Mouse (Mus musculus) liver, embryonic 15.5 days (tissue): ENCODE data around the gene Twsg1. TPM values are rescaled to one million over a fixed set of nuclear protein-coding genes. Genes with fewer than 3 reads are reported as not detected.

ENCODE experiments used
- ATAC-seq: fragments of 200-750 bp; cut with Nextera tagmentation; 2 replicates; pipeline ENCODE4 v1.8.0; 2017; ENCODE audit warnings: moderate number of reproducible peaks, mild to moderate bottlenecking, moderate library complexity; ENCODE audit not compliant: insufficient read depth
- H3K27ac ChIP-seq: fragments of 300-500 bp; sonication (generic); replicated peaks from 2 replicates; pipeline ENCODE4 v1.5.1; 2015; ENCODE audit warnings: mild to moderate bottlenecking, inconsistent platforms
- H3K27me3 ChIP-seq: fragments of 300-500 bp; sonication (generic); 2 replicates; pipeline ENCODE4 v1.6.1; 2015; ENCODE audit warnings: mild to moderate bottlenecking, inconsistent platforms
- H3K36me3 ChIP-seq: fragments of 300-500 bp; sonication (generic); replicated peaks from 2 replicates; pipeline ENCODE4 v1.6.1; 2015; ENCODE audit warnings: moderate library complexity, mild to moderate bottlenecking, inconsistent platforms
- H3K4me1 ChIP-seq: fragments of 300-500 bp; sonication (generic); replicated peaks from 2 replicates; pipeline ENCODE4 v1.6.1; 2015; ENCODE audit warnings: inconsistent platforms
- H3K4me2 ChIP-seq: fragments of 300-500 bp; sonication (generic); 2 replicates; pipeline ENCODE4 v1.6.1; 2015; ENCODE audit warnings: moderate library complexity, mild to moderate bottlenecking, inconsistent platforms
- H3K4me3 ChIP-seq: fragments of 300-500 bp; sonication (generic); replicated peaks from 2 replicates; pipeline ENCODE4 v1.5.1; 2015; ENCODE audit warnings: mild to moderate bottlenecking, inconsistent platforms
- H3K9ac ChIP-seq: fragments of 300-500 bp; sonication (generic); 2 replicates; pipeline ENCODE4 v1.6.1; 2015; ENCODE audit warnings: moderate library complexity, mild to moderate bottlenecking, inconsistent platforms
- H3K9me3 ChIP-seq: fragments of 300-500 bp; sonication (generic); replicated peaks from 2 replicates; pipeline ENCODE4 v1.6.1; 2016; ENCODE audit warnings: inconsistent platforms
- WGBS: fragments of 180-500 bp; shearing (Covaris S2); methylation state at CpG from one replicate; pipeline ENCODE4 v1.1.7; 2015; ENCODE audit warnings: mixed read lengths; ENCODE audit not compliant: insufficient replicate concordance; 5-methylcytosine and 5-hydroxymethylcytosine counted together
- polyA plus RNA-seq: library from polyadenylated mRNA; unstranded; fragments of >200 nt; fragmentation: Nextera tagmentation; extraction: Ambion mirVana; gene quantifications from 2 replicates; pipeline ENCODE4 v1.2.1, GENCODE M21; 2015

Twsg1 gene
- polyA plus RNA-seq, 1 experiment from 2014 or later: 16.1 TPM

- Histone ChIP-seq H3K9me3 (no peaks in the 10 kb centered on the region), H3K4me1 (peaks cover 39% of the 10 kb centered on the region), H3K27me3 (no peaks in the 10 kb centered on the region), H3K36me3 (no peaks in the 10 kb centered on the region), H3K27ac (peak within 1 kb of the TSS; percentile 97), H3K4me2 (peak within 1 kb of the TSS; percentile 82), H3K9ac (peak within 1 kb of the TSS; percentile 95), H3K4me3 (peak within 1 kb of the TSS; percentile 98)
- ATAC-seq: no peak
- WGBS: 3% methylated on average over 14 of the region's 14 CpGs
Observed at GRCm38 (mm10) chr17:65885697-65886529, 65.1 kb downstream of the Twsg1 start, which contains the start of gene Ralbp1. Ralbp1 (minus strand) TSS chr17:65885798.

DNA sequence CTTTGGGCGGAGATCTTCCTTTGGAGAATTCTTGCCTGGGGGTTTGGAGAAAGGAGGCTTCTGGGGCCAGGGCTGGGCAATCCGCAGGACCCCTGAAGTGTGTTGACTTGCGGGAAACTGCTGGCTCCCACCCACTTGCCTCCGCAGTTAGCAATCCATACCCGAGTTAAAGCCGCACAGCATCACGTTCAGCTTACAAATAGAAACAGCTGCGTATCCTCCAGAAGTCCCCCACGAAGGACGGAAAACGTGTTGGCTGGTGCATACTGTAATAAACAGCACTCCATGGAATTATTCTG, 65.7 kb downstream of the Twsg1 start:
- Histone ChIP-seq H3K9me3 (no peaks in the 10 kb centered on the region), H3K4me3 (peak overlapping the region; percentile 98), H3K36me3 (no peaks in the 10 kb centered on the region), H3K4me2 (peak overlapping the region; percentile 82), H3K27ac (peak overlapping the region; percentile 97), H3K27me3 (no peaks in the 10 kb centered on the region), H3K9ac (peak overlapping the region; percentile 75), H3K4me1 (peaks cover 42% of the 10 kb centered on the region)
- no peak for ATAC-seq
- WGBS: under 1% methylated on average over 11 of the region's 11 CpGs

- Histone ChIP-seq H3K9ac (peak overlapping the region; percentile 95), H3K27me3 (no peaks in the 10 kb centered on the region), H3K4me2 (peak overlapping the region; percentile 82), H3K27ac (peak overlapping the region; percentile 97), H3K9me3 (no peaks in the 10 kb centered on the region), H3K4me1 (peaks cover 42% of the 10 kb centered on the region), H3K36me3 (no peaks in the 10 kb centered on the region), H3K4me3 (peak overlapping the region; percentile 98)
- peak; percentile 98 for ATAC-seq
- WGBS: under 1% methylated on average over 66 of the region's 67 CpGs
Observed at GRCm38 (mm10) chr17:65884691-65885397, 66.2 kb downstream of the Twsg1 start.

DNA sequence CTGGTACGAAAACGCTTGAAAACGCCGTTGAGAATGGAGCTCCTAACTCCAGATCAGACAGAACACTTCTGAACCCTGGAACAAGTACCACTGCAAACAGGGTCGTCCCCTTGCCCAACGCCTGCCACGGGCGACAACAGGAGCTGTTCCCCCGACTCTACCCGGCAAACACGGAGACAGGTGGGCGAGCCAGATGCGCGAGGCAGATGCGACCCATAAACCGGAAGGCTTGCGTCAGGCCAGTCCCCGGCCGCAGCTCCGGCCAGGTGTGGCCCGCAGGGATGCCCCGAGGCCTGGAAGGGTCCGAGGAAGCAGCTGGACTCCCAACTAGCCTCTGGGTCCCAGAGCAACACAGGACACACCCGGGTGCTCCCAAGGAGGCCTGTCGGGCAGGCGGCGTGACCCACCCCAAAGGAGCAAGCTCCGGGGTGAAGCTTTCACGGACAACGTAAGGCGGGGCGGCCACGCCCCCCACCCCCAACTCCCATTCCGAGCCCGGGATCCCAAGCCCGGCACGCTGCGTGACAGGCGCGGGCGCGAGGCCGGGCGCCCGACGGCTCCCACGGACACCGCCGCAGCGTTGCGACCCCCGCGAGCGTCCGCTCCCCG, 66.9 kb downstream of the Twsg1 start:
- Histone ChIP-seq H3K27ac (peak overlapping the region; percentile 97), H3K27me3 (no peaks in the 10 kb centered on the region), H3K4me3 (peak overlapping the region; percentile 98), H3K9ac (peak overlapping the region; percentile 95), H3K9me3 (no peaks in the 10 kb centered on the region), H3K4me1 (peaks cover 45% of the 10 kb centered on the region), H3K4me2 (peak overlapping the region; percentile 82), H3K36me3 (no peaks in the 10 kb centered on the region)
- under 1% methylated on average over 38 of the region's 56 CpGs for WGBS
- peak; percentile 17 for ATAC-seq

- Histone ChIP-seq H3K9ac (no peak overlapping the region), H3K9me3 (no peaks in the 10 kb centered on the region), H3K27ac (no peak overlapping the region), H3K36me3 (no peaks in the 10 kb centered on the region), H3K4me3 (no peak overlapping the region), H3K27me3 (no peaks in the 10 kb centered on the region), H3K4me1 (peaks cover 28% of the 10 kb centered on the region), H3K4me2 (no peak overlapping the region)
- 54% methylated on average over 6 of the region's 6 CpGs for WGBS
- no peak for ATAC-seq
Observed at GRCm38 (mm10) chr17:65877026-65877425, 74.0 kb downstream of the Twsg1 start.

- WGBS: 88% methylated on average over 11 of the region's 11 CpGs
- H3K4me1 ChIP-seq: peaks cover 29% of the 10 kb centered on the region
- no peaks in the 10 kb centered on the region for H3K27me3 ChIP-seq
- H3K4me2 ChIP-seq: no peak overlapping the region
- ATAC-seq: no peak
- no peak overlapping the region for H3K27ac ChIP-seq
- no peaks in the 10 kb centered on the region for H3K9me3 ChIP-seq
- no peak overlapping the region for H3K9ac ChIP-seq
- H3K36me3 ChIP-seq: no peaks in the 10 kb centered on the region
- H3K4me3 ChIP-seq: no peak overlapping the region
Observed at GRCm38 (mm10) chr17:65873834-65874233, 77.2 kb downstream of the Twsg1 start.

DNA sequence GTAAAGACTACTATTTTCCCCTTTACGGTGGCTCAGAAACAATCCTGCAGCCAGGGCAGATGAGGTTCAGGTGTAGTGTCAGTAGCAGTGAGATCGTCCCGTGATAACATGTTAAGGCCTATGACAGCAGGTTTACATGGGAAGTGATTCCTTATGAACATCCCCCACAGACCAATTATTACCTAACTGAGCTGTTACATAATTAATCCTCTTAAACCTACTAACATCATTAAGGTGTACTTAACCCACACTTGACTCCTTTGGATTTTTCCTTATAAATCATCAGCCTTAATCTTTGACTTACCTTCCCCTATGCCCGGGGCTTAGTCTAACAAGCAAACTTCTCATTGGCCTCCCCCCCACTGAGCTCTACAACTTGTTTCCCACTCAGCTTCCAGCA, 77.9 kb downstream of the Twsg1 start:
- ATAC-seq: no peak
- WGBS: 77% methylated on average over 4 of the region's 4 CpGs

DNA sequence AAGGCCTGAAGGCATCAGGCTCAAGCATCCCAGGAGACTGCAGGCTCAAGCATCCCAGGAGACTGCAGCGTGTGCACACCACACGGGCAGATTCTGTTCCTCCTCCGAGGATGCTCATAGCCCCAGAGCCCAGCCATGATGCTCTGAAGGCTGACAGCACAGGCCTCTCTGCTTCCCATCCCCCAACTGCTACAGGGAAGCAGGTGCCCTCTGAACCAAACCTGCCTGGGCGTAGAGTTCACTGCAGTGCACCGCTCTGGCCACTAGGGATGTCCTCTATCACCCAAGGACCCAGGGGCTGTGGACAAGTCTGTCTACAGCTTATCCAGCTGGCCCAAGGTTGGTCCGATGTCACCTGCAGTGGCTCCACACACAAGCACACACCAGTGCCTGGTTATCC, 78.4 kb downstream of the Twsg1 start:
- Histone ChIP-seq H3K9me3 (no peaks in the 10 kb centered on the region), H3K36me3 (peaks cover 1% of the 10 kb centered on the region; the same call in 1 of the 2 replicates), H3K9ac (no peak overlapping the region), H3K27ac (no peak overlapping the region), H3K4me3 (no peak overlapping the region), H3K4me2 (no peak overlapping the region), H3K4me1 (peaks cover 29% of the 10 kb centered on the region), H3K27me3 (no peaks in the 10 kb centered on the region)
- peak; percentile 55 for ATAC-seq
- WGBS: 42% methylated on average over 6 of the region's 6 CpGs

More for the DNA sequence above, 77.9 kb downstream of the Twsg1 start:
- no peaks in the 10 kb centered on the region for H3K9me3 ChIP-seq
- H3K4me2 ChIP-seq: no peak overlapping the region
- H3K4me1 ChIP-seq: peaks cover 29% of the 10 kb centered on the region
- H3K4me3 ChIP-seq: no peak overlapping the region
- H3K36me3 ChIP-seq: no peaks in the 10 kb centered on the region
- no peak overlapping the region for H3K27ac ChIP-seq
- no peaks in the 10 kb centered on the region for H3K27me3 ChIP-seq
- no peak overlapping the region for H3K9ac ChIP-seq

DNA sequence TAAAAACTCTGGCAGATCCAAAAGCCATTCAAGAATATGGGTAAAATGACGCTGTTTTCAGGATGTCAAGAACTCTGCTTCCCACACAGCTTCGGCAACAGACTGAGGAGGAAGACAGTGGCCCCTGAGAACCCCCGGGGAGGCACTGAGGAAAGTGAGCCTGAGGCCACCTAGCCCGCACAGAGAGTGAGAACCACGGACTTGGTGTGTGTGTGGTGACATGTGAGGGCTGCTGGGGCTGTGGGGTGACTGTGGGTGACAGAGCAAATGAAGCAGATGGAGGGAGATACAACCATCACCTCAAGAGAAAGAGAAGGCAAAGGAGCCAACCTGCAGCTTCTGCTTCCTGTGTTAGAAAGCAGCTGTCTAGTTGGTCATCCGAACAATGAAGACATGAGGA, 79.0 kb downstream of the Twsg1 start:
- H3K4me2 ChIP-seq: no peak overlapping the region

More for the DNA sequence above, 79.0 kb downstream of the Twsg1 start:
- H3K4me3 ChIP-seq: no peak overlapping the region
- H3K36me3 ChIP-seq: peaks cover 6% of the 10 kb centered on the region; the same call in 1 of the 2 replicates
- no peak overlapping the region for H3K27ac ChIP-seq
- no peak for ATAC-seq
- 27% methylated on average over 6 of the region's 6 CpGs for WGBS
- H3K9ac ChIP-seq: no peak overlapping the region
- peaks cover 26% of the 10 kb centered on the region for H3K4me1 ChIP-seq
- no peaks in the 10 kb centered on the region for H3K9me3 ChIP-seq
- no peaks in the 10 kb centered on the region for H3K27me3 ChIP-seq
